ENCODE assay signal across 19 mouse cellular contexts in the genomic region with DNA sequence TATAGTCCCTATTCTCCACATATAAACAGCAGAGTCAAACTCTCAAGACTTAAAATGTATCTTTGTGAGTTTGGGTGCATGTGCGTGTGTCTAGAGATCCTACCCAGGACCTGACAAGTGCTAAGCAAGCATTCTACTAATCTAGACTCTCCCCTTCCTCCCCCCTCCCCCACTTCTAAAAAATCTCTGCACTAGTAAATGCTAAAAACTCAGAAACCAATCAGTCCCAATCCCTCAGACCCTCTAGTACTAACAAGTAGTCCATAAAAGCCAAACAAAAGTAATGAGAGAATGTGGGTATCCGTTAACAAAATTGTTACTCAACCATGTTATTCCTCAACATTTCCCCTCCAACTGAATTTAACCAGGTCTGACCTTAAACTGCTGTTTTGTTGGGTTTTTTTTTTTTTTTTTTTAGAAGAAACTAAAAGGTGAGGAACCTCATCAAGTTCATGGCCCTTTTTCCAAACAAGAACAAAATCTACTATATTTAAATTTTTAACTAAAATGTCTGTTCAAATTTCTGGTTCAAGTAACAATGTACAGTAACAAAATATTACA.
"Had no signal": no experiment of that assay in that cellular context is flagged by ENCODE, and none has a peak within 500 bp of the region (broad histone marks: within the 10 kb centered on the region; RNA-seq: fewer than 3 reads in every experiment).

No protein-coding gene starts in this region.

- H3K4me2 ChIP-seq: limb, embryonic 12.5 days; limb, embryonic 15.5 days; midbrain, embryonic 12.5 days; midbrain, embryonic 15.5 days; neural tube, embryonic 13.5 days; stomach, embryonic 15.5 days had no signal

- DNase-seq: kidney, adult 18-20 months; kidney, adult 9 months; kidney, postnatal 14 days; kidney, postnatal 4 days; left cerebral cortex, postnatal 4 days; lung, adult 2 months; lung, postnatal 14 days; lung, postnatal 4 days; retina, postnatal 1 day; right cerebral cortex, postnatal 25 days; spleen, adult 18-20 months; thymus, postnatal 36 days had no signal

- H3K9ac ChIP-seq: limb, embryonic 12.5 days; limb, embryonic 15.5 days; midbrain, embryonic 12.5 days; midbrain, embryonic 15.5 days; neural tube, embryonic 13.5 days; stomach, embryonic 15.5 days had no signal

- ATAC-seq: midbrain, embryonic 15.5 days had no signal

- H3K36me3 ChIP-seq: limb, embryonic 12.5 days; limb, embryonic 15.5 days; midbrain, embryonic 12.5 days; midbrain, embryonic 15.5 days; neural tube, embryonic 13.5 days; stomach, embryonic 15.5 days had no signal

- H3K27me3 ChIP-seq: limb, embryonic 12.5 days; limb, embryonic 15.5 days; midbrain, embryonic 12.5 days; midbrain, embryonic 15.5 days; neural tube, embryonic 13.5 days; stomach, embryonic 15.5 days had no signal

- H3K9me3 ChIP-seq: limb, embryonic 12.5 days; limb, embryonic 15.5 days; midbrain, embryonic 12.5 days; midbrain, embryonic 15.5 days; neural tube, embryonic 13.5 days; stomach, embryonic 15.5 days had no signal

- H3K27ac ChIP-seq: limb, embryonic 12.5 days; limb, embryonic 15.5 days; midbrain, embryonic 12.5 days; midbrain, embryonic 15.5 days; neural tube, embryonic 13.5 days; stomach, embryonic 15.5 days had no signal

- H3K4me3 ChIP-seq: limb, embryonic 12.5 days; limb, embryonic 15.5 days; midbrain, embryonic 12.5 days; midbrain, embryonic 15.5 days; myocyte; neural tube, embryonic 13.5 days; stomach, embryonic 15.5 days had no signal
